Mouse (Mus musculus): Measurements from ENCODE around the gene Cep85l.

Cep85l gene

DNA sequence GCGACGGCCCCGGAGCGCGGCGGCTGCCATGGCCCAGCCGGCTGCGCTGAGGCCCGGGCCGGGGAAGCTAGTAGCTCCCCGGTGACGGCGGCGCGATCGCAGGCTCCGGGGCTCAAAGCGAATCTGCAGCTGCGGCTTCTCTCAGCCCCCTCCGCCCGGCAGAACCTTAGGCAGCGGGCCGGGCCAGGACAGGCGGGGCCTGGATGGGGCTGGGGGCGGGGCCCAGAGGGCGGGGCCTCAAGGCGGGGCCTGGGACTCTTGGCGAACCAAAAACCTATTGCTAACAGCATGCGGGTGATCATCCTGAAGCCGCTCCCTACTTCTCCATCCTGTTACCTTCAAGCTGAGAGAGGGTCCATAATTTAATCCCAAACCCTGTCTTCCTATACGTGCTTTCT, at the start of gene Cep85l:
Cep85l (minus strand) TSS at position 239 of the 398 bp plus-strand sequence.
- DNase-seq (ENCODE audit: low read depth in 2 of 2, low spot score in 2 of 2): peak; percentile 70 to 71

DNA sequence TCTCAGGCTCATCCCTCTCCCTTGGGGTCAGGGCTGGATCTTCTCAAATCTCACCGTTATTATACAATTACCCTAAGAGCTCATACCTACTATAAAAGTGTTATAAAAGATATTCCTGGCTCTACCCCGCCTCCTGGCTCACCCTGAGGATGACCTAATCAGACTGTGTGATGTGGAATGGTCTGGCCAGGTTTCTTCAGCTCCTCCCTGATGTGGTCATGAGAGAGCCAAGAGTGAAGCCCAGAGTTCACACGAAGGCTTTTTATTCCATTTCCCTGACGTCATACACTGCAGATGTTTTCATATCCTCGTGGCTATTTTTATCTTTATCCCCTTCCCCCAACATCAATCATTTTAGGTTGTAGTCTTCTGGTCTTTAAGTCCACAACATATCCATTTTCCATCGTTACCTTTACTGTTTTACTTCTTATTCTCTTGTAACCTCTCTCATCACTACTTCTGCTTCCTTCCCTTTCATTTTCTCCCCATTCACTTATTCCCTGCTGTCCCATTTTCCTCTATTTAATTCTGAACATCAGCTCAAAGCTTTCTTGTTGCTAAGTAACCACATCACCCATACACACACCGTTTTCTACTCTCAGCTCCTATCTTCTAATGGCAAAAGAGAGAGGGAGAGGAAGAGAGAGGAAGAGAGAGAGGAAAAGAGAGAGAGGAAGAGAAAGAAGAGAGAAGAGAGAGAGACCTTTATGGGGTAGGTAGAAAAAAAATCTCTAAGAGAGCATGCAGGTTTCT, 49.1 kb upstream of the Cep85l start:
- peak in 1 of 2 experiments; percentile 24 for DNase-seq (ENCODE audit: low read depth in 2 of 2, low spot score in 2 of 2)

DNA sequence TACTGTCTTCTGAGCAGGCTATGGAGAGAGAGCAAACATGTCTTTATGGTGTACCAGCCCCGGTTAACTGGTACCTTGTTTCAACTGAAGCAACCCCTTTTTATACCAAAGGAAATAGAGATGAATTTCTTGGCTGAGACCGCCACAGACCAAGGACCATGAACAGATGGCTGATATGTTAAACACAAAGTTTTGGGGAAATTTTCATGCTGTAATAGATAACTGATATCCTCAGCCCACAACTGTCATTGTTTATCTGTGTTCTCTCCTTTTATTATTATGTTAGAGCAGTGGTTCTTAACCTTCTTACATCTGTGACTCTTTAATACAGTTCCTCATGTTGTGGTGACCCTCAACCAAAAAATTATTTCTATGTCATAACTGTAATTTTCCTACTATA, 46.8 kb upstream of the Cep85l start:
- no peak for DNase-seq (ENCODE audit: low read depth in 2 of 2, low spot score in 2 of 2)

DNA sequence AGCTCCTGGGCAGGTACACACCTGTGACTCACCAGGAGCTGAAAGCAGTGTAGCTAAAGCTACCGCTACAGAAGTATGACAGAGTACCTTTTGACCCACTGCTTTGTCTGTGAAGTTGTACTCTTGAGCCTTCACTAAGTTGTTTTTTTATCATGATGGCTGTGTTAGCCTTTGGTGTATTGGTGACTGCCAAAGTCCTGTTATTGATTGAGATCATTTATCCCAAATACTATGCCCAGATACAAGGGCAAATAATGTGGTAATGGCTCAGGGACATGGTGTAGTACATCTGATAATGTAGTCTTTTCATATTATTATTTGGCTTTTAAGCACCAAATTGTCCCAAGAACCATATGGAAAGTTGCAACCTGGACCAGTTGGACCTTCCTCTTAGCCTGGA, 43.3 kb upstream of the Cep85l start:
- no peak for DNase-seq (ENCODE audit: low read depth in 2 of 2, low spot score in 2 of 2)

DNA sequence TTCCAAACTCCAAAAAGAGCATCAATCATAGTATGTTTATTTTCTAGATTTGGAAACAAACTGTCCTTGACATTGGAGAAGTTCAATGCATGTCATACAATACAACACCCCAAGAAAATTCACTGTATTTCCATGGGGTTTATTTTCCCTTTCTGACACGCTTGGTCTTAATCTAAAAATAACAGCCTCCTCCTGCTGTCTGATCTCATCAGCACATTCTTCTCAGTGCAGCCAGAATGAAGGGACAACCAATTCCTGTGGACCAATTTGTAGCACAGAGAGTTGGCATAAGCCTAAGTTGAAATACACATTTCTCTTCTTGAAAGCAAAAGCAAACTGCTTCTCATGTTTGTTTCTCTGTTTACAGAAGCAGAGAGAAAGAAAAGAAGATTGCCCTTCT, 42.5 kb upstream of the Cep85l start:
- DNase-seq (ENCODE audit: low read depth in 2 of 2, low spot score in 2 of 2): no peak

DNA sequence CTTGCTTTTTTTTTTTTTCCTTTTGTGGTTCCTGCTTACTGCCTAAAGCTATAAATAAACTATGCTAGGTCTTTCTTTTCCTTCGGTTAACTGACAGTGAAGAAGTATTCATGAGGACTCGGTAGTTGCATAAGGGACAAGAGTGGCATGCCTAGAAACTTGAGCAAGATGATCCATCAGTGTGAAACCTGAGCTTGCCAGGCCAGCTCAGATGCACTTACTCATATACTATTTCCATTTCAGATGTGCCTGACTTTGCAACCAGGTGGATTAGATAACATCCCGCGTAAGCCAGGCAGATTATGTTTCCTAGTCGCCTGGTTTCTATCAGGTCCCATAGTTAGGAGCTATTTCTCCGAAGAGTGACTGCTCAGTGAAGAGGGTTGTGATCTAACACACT, 41.9 kb upstream of the Cep85l start:
- no peak for DNase-seq (ENCODE audit: low read depth in 2 of 2, low spot score in 2 of 2)

DNA sequence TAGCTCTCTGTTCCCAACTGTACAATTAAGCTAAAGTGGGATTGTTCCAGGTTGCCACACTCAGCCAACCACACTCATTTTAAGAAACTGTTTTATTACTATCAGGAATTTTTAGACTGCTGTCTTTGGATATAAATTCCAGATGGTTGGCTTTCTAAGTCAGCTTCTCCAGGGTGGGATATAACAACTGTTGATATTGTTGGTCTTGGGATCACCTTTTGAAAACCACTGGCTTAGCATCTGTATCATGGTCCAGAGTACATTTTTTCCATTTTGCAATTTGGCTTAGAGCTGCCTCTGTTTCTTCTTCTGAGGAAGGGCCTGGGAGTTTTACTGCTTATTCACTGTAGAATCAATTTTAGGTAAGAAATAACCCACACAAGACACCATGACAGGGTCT, 40.3 kb upstream of the Cep85l start:
- no peak for DNase-seq (ENCODE audit: low read depth in 2 of 2, low spot score in 2 of 2)

DNA sequence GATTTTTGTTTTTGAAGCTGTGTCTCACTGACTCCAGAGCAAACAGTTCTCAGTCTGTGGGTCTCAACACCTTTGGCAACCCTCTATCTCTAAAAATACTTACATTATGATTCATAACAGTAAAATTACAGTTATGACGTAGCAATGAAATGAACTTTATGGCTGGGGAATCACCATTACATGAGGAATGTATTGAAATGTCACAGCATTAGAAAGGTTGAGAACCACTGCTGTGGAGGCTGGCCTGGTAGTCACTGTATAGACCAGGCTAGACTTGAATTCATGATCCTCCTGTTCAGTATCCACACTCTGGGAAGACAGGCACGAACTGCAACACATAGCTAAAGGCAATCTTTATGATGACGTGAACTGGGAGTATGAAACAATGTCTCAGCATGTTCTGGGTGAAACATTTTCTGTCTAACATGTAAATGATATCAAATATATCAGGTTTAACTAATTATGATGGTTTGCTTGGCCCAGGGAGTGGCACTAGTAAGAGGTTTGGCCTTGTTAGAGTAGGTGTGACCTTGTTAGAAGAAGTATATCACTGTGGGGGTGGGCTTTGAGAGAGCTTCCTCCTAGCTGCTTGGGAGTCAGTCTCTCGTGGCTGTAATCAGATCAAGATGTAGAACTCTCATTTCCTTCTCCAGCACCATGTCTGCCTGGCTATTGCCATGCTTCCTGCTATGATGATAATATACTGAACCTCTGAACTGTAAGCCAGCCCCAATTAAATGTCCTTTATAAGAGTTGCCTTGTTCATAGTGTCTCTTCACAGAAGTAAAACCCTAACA, 39.6 kb upstream of the Cep85l start:
- DNase-seq (ENCODE audit: low read depth in 2 of 2, low spot score in 2 of 2): no peak

DNA sequence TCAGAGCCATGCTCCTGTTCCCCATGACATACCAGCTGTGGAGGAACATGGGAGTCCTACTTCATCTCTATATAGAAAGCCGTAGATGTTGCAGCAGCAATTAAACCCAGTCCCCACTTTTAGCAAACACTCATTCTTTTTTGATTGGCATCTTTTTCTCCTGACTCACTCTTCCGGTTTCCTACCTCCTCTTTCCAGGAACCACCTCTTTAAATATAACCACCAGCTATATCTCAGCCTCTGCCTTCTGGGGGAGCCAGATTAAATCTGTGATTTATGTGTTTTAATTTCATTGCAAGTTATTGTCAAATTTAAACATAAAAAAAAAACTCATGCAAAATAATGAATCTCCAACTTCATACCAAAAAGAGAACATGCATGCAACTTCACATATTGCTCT, 37.3 kb upstream of the Cep85l start:
- DNase-seq (ENCODE audit: low read depth in 2 of 2, low spot score in 2 of 2): no peak

DNA sequence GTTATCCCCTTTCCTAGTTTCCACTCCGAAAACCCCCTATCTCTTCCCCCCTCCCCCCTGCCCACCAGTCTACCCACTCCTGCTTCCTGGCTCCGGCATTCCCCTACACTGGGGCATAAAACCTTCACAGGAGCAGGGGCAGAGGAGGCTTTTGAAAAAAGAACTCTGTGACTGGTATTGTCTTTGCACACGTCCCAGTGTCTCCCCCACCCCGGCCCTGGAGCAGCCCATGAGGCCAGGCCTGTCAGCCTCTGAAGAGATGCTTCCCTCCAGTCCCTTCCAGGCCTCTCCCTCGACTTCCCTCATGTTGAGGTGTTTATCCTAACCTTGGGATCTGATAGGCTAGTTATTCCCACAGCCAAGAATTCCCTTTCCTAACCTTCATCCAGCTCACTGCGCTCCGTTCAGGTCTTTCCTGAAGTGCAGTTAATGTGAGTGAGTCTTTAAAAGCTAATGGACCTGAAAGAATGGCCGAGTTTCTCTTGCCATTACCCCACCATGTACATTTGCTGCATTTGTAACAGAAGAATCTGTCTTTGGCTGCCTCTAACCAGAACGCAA, 36.5 kb upstream of the Cep85l start:
- no peak for DNase-seq (ENCODE audit: low read depth in 2 of 2, low spot score in 2 of 2)

DNA sequence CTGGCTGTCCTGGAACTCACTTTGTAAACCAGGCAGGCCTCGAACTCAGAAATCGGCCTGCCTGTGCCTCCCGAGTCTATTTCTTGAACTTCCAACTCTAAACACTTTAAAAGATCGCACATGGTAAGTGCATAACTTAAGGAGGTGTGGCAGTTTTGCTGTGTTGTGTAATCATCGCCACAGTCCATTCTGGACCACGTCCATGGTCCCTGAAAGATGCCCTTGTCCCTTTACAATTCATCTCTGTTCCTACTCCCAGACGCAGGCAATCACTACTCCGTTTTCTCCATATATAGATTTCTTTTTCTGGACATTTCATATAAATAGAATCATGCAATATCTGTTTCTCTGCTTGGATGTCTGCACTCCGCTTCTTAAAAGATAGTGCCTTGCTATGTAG, 35.5 kb upstream of the Cep85l start:
- no peak for DNase-seq (ENCODE audit: low read depth in 2 of 2, low spot score in 2 of 2)

DNA sequence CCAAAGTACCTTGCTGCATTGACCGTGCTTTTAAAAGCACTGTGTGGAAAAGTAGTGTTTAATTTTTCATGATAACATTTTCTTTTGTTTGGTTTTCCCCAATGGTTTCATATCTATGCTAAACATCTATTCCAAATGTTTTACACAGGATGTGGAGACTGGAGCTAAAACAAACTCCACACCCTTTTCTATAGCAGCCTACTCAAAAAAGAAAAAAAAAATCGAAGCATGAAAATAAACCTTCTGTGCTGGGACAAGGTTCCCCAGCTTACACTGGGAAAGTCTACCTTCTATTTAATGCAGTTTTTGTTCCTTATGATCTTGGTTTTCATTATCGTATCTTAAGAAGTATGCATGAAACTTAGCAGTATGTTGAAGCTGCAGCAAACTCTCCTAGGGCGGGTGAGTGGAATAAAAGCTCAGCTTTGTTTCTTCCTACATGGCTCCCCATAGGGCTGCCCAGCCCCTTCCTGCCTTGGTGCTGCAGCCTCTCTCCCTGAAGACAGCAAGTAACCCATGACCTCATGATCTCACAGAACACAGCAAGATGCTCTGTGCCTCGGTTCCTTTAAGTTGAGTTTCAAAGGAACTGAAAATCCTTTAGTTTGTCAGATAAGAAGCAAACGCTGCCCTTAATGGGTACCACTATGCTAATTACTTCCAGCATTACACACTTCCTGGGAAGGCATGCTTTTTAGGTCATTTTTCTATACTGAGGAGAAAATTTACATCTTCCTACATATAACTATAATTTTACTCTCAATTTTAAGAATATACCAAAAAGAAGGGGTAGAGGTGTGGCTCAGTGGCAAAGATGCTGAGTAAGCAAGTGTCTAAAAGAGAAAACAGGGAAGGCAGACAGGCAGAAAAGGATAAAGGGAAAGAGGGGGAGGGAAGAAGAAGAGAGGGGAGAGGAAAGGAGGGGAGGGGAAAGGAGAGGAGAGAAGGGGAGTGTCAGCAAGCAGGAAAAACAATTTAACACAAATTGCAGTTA, 34.6 kb upstream of the Cep85l start:
- DNase-seq (ENCODE audit: low read depth in 2 of 2, low spot score in 2 of 2): no peak

DNA sequence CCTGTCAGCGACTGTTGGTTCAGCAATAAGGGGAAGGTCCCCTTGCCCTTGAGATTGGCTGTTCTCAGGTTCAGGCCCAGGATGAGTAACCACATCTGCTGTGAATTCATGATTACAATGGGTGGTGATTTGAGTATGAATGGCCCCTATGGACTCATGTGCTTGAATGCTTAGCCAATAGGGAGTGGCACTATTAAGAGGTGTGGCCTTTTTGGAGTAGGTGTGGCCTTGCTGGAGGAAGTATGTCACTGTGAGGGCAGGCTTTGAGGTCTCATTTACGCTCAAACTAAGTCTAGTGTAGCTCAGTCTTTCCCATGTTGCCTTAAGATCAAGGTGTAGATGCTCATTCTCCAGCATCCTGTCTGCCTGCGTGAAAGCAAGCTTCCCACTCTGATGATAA, 33.2 kb upstream of the Cep85l start:
- no peak for DNase-seq (ENCODE audit: low read depth in 2 of 2, low spot score in 2 of 2)

DNA sequence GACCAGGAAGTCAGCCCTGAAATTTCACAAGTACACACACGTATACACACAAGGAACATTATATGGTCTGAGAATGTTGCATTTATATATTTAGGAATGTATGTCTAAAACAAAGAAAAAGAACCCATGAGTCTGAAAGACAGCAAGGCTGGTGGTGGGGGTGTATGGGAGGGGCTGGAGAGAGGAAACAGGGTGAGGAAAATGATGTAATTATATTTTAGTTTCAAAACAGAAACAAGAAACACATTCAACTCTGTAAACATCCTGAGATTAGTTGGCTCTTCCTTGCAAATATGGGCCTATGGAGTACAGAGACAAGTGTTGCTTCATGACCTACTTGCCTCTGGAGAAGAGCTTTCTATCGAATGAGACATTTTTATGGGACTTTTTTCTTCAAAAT, 32.4 kb upstream of the Cep85l start:
- no peak for DNase-seq (ENCODE audit: low read depth in 2 of 2, low spot score in 2 of 2)

DNA sequence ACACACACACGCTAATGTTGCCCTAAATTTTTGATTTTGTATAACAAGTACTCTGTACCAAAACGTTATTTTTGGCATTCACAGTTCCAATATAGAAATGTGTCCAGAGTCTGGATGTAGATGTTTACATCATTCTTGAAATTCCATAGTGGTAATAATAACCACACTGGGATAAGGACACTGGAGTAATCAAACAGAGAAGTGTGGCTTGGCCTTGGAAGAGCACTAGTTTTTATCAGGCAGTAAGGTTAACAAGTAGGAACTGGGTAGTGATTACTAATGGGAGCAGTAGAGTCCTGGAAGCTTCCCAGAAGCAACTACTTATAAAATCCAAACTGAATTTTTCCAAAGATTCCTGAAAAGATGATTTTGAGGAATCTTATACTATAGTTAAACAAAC, 31.1 kb upstream of the Cep85l start:
- no peak for DNase-seq (ENCODE audit: low read depth in 2 of 2, low spot score in 2 of 2)

DNA sequence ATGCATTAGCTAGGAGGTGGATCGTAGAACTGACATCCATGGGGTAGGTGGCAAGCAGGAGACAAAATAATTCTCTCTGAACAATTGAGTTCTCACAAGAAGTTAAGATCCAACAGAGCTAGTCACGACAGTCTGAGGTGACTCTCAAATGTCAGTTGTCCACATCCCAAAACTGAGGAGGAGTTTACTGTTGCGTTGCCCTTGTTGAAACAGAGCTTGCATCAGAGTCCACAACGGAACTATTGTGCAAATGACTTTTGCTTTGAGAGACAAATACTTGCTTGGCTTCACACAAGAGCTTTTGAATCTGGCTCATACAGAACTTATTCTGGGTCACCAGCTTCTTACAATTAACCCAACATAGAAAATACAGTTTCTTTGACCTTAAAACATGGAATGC, 27.7 kb upstream of the Cep85l start:
- DNase-seq (ENCODE audit: low read depth in 2 of 2, low spot score in 2 of 2): no peak

DNA sequence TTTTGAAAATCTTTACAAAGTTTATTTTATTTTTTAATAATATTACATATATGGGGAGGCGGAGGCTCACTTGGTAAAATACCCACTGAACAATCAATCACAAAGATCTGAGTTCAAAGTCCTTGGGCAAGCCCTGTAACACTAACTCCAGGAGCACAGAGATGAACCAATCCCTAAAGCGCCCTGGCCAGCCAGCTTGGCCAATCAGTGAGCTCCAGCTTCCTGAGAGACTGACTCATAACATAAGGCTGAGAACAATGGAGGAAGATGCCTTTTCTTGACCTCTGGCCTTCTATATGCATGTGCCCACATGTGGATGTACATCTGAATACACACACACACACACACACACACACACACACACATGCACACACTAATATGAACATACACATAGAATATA, 27.1 kb upstream of the Cep85l start:
- no peak for DNase-seq (ENCODE audit: low read depth in 2 of 2, low spot score in 2 of 2)

DNA sequence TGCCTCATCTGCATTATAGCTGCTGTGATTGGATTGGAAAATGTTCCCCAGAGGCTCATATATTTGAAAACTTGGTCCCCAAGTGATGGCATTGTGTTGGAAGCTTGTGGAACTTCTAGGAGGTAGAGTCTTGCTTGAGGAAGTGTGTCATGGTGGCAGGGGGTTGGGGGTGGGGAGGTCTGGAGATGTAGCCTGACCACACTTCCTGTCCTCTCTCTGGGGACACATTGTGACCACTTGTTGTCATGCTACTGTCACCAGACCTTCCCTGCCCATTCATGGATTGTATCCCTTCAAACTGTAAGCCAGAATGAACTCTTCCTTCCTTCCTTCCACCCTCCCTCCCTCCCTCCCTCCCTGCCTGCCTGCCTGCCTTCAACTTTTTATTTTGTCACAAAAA, 22.5 kb upstream of the Cep85l start:
- DNase-seq (ENCODE audit: low read depth in 2 of 2, low spot score in 2 of 2): no peak

DNA sequence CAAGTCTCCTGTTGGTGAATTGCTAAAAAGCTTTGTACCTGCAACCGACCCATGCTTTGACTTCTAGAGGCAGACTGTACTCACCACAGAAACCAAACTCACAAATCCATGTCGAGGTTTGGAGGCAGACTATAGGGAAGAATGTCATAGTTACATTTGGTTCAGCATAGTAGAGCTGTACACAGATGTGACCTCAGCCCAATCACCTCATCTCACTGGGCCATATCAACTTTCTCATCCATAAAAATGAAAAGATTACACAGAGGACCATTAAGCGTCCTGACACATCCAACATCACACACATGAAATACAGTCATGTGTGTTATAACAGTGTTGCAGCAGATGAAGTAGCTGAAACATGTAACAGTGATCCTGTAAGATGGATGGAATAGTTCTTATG, 19.3 kb upstream of the Cep85l start:
- DNase-seq (ENCODE audit: low read depth in 2 of 2, low spot score in 2 of 2): no peak

DNA sequence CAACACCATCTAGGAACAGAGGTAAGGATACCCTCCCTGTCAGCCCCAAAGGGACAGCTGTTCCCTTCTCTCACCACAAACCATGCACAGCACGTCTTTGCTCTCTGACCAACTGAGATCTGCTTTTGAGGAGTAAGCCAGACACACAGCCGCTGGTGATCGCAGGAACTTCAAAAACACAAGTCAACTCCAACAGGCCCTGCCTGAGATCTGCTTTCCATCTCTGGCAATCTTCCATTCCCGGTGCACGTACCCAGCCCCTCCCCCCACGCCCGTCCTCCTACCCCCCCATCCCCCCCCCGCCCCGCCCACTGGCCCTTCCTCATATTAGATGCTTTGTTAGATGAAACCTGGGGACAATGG, 18.8 kb upstream of the Cep85l start:
- no peak for DNase-seq (ENCODE audit: low read depth in 2 of 2, low spot score in 2 of 2)

DNA sequence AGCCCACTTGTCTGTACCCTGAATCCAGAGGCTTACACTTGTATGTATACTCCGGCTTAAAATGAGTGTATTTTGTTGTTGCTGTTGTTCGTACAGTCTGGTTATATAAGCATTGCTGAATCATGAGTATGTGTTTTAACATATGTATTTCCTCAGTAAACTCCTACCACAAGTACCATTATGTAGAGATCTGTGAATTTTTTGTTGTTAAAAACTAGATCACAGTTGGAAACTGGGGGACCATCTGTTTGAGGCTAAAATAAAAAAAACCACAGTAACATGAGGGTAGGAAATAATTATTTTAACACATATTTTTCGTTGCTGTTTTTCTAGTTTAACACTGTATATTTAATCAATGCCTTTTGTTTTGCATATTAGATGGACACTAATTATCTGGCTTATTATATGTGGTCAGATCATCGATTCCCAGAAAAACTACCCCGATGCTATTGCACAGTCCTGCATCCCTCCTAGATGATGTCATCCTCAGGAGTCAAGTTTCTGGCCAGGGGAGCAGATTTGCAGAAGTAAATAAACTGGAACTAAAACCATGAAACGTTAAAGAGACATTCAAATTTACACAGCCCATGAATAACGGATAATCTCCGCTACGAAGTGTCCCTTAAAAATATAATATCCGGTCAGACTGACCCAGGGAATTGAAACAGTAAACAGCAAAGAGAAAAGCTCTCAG, 18.2 kb upstream of the Cep85l start:
- no peak for DNase-seq (ENCODE audit: low read depth in 2 of 2, low spot score in 2 of 2)
